8 mouse cellular contexts compared by ENCODE assay signal in the genomic region with DNA sequence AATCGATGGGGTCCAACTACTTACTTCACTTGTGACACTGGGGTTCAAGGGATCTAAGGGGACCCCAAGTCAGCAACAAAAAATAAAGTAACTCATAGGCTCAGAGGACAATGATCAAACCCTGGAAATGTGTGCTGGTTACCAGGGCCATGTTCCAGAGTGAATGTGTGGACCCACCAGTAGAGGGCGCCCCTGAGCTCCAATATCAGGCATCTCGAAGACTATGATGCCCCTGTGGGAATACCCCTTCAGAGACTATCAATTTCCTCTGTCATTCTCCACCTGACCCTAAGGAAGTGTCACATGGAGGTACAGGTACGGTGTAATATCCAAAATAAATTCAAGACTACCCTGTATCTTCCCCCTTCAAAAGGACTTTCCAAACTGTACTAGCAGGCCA.
DNase-seq lines count a peak whose midpoint lies in the region; ATAC-seq and TF ChIP-seq lines count a peak whose summit lies in the region.

No protein-coding gene starts in this region.

- 0 out of 2 replicates have a peak, but pooled peaks cover 3% of the 10 kb centered on the region for H3K4me1 ChIP-seq in kidney, postnatal 0 days (replicated peaks; ENCODE audit: insufficient read depth, low read length)
- no peaks in the 10 kb centered on the region for H3K4me1 ChIP-seq in kidney, embryonic 16.5 days (ENCODE audit: insufficient read depth, low read length)
- no peaks in the 10 kb centered on the region; the same call in 1 of the 2 replicates for H3K4me1 ChIP-seq in small intestine, adult 2 months (ENCODE audit: control insufficient read depth, insufficient read depth, insufficient read length, low read length)

- no peak overlapping the region for H3K9ac ChIP-seq in kidney, postnatal 0 days (ENCODE audit: low read depth, low read length)
- H3K9ac ChIP-seq in kidney, embryonic 16.5 days (replicated peaks; ENCODE audit: low read length) = no peak overlapping the region

- H3K4me2 ChIP-seq in kidney, postnatal 0 days (ENCODE audit: low read length) = no peak overlapping the region
- no peak overlapping the region for H3K4me2 ChIP-seq in kidney, embryonic 16.5 days (replicated peaks; ENCODE audit: low read depth, low read length)

- TF ChIP-seq POLR2A in brain, embryonic 14.5 days (IDR thresholded peaks at IDR 0.05; ENCODE audit: borderline replicate concordance, extremely low read depth, insufficient read depth, insufficient read length, poor library complexity, severe bottlenecking) = no peak
- TF ChIP-seq POLR2A in small intestine, adult 2 months (IDR thresholded peaks at IDR 0.05; ENCODE audit: low read depth, low read length) = no peak

- H3K4me3 ChIP-seq in kidney, postnatal 0 days (replicated peaks; ENCODE audit: low read depth, low read length) = no peak overlapping the region
- H3K4me3 ChIP-seq in kidney, embryonic 16.5 days (ENCODE audit: low read length) = no peak overlapping the region
- no peak overlapping the region for H3K4me3 ChIP-seq in small intestine, adult 2 months (ENCODE audit: low read depth, low read length)

- no peak overlapping the region for H3K27ac ChIP-seq in kidney, postnatal 0 days
- no peak overlapping the region for H3K27ac ChIP-seq in kidney, embryonic 16.5 days (ENCODE audit: low read length)
- no peak overlapping the region for H3K27ac ChIP-seq in small intestine, adult 2 months (ENCODE audit: insufficient read depth, low read depth, low read length)

- DNase-seq in adrenal gland, adult (ENCODE audit: inconsistent age in 2 of 2, low spot score in 1 of 2) = peak; percentile 50 to 85
- DNase-seq in adrenal gland, adult 8-10 months = no peak
- no peak for DNase-seq in kidney, postnatal 0 days (ENCODE audit: low spot score)
- peak; percentile 72 for DNase-seq in CD4-positive, CD25-positive, alpha-beta regulatory T cell, adult 2 months (ENCODE audit: low read depth, low spot score)
- DNase-seq in brain, embryonic 14.5 days (ENCODE audit: low read depth) = no peak

- no peak for ATAC-seq in kidney, postnatal 0 days (replicated peaks; ENCODE audit: low FRiP score, low read depth)
- ATAC-seq in kidney, embryonic 16.5 days (ENCODE audit: low FRiP score, low TSS enrichment) = no peak
- peak; percentile 38 for ATAC-seq in inflammation-experienced regulatory T-cells, adult 6 months

- 38% methylated on average over 4 of the region's 4 CpGs for WGBS in kidney, postnatal 0 days
- WGBS in kidney, embryonic 16.5 days = 41% methylated on average over 4 of the region's 4 CpGs
- WGBS in small intestine, adult 2 months = 38% methylated on average over 4 of the region's 4 CpGs

- H3K9me3 ChIP-seq in kidney, postnatal 0 days (replicated peaks; ENCODE audit: low read length) = no peaks in the 10 kb centered on the region
- H3K9me3 ChIP-seq in kidney, embryonic 16.5 days (ENCODE audit: low read length) = no peaks in the 10 kb centered on the region

- H3K36me3 ChIP-seq in kidney, postnatal 0 days (ENCODE audit: insufficient read depth, low read length) = no peaks in the 10 kb centered on the region
- H3K36me3 ChIP-seq in kidney, embryonic 16.5 days (ENCODE audit: insufficient read depth, low read length) = no peaks in the 10 kb centered on the region
- H3K36me3 ChIP-seq in small intestine, adult 2 months (ENCODE audit: control insufficient read depth, insufficient read depth, low read length) = peaks cover 3% of the 10 kb centered on the region; the same call in 1 of the 2 replicates

- H3K27me3 ChIP-seq in kidney, postnatal 0 days (ENCODE audit: insufficient read depth, low read length) = no peaks in the 10 kb centered on the region
- no peaks in the 10 kb centered on the region for H3K27me3 ChIP-seq in kidney, embryonic 16.5 days (ENCODE audit: insufficient read depth, low read length)
- no peaks in the 10 kb centered on the region for H3K27me3 ChIP-seq in small intestine, adult 2 months (ENCODE audit: control insufficient read depth, insufficient read depth, low read length)

- peak; percentile 72 for TF ChIP-seq CTCF in kidney, postnatal 0 days (IDR thresholded peaks at IDR 0.05; ENCODE audit: low read depth)
- TF ChIP-seq CTCF in brain, embryonic 14.5 days (IDR thresholded peaks at IDR 0.05; ENCODE audit: borderline replicate concordance, extremely low read depth, insufficient read depth, insufficient read length) = peak; percentile 65; the same call in 1 of the 2 replicates
- peak; percentile 94; the same call in 1 of the 2 replicates for TF ChIP-seq CTCF in small intestine, adult 2 months (IDR thresholded peaks at IDR 0.05; ENCODE audit: extremely low read depth, insufficient read length, insufficient replicate concordance, low read depth, low read length)

Comparison
In these comparisons a context has a peak if more than half of its experiments do, and no peak if none do; other contexts are left out.
1. DNase-seq: peak in adrenal gland, adult (2 of 2) and CD4-positive, CD25-positive, alpha-beta regulatory T cell, adult 2 months (single experiment); none in adrenal gland, adult 8-10 months (single experiment), kidney, postnatal 0 days (single experiment) and brain, embryonic 14.5 days (single experiment).
2. Peak in every context shown above with its lines, with median percentiles within 50 percentile points of each other: CTCF ChIP-seq.